Mouse (Mus musculus) urinary bladder, postnatal 0 days (tissue): ENCODE data around the gene Slc25a42. TPM values are rescaled to one million over a fixed set of nuclear protein-coding genes. Genes with fewer than 3 reads are reported as not detected.

ENCODE experiments used
- polyA plus RNA-seq: library from polyadenylated mRNA; unstranded; fragments of >200 nt; fragmentation: Nextera tagmentation; extraction: Ambion mirVana; gene quantifications from 2 replicates; pipeline ENCODE4 v1.2.1, GENCODE M21; 2015

The Slc25a42 gene
- 2.6 and 2.7 TPM in 2 replicates for polyA plus RNA-seq

DNA sequence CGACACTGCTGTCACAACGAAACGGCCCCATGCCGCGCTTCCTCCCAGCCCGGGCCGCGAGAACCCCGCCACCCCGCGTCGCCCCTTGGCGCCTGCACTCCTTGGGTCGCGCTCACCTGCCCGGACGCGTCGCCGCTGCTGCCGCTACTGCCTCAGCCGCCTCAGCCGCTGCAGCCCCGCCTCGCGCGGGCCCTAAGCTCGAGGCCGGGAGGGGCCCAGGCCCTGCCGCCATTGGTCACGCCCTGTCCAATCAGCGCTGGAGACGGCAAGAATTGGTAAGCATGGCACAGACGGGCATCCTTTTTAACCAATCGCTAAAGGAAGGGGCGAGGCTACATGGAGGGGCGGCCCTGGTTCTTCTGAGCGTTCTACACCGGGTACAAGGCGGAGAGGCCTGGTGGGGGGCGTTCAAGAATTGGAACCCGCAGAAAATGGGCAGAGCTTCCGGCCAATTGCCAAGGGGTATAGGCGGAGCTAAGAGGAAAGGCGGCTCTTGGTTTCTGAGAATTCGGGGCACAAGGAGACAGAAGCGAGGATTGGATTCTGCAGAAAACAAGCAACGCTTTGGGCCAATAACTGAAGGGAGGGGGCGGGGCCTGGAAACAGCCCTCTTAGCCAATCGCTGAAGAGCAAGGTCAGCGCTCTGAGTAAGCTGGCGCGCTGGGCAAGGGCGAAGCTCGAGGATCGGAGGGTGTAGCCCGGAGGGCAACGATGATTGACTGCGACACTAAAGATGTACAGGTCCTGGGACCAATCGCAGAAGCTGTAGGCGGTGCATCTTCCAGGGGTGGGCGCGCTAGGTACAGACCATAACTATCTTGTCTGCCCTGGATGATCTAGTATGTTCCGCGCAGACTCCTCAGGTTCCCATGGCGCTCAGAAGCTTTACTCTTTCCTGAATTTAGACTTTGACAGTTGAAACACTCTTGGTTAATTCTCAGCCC lies at the start of gene Slc25a42:
TSS of gene Slc25a42 (minus strand) at position 194 of the 944 bp plus-strand sequence.

DNA sequence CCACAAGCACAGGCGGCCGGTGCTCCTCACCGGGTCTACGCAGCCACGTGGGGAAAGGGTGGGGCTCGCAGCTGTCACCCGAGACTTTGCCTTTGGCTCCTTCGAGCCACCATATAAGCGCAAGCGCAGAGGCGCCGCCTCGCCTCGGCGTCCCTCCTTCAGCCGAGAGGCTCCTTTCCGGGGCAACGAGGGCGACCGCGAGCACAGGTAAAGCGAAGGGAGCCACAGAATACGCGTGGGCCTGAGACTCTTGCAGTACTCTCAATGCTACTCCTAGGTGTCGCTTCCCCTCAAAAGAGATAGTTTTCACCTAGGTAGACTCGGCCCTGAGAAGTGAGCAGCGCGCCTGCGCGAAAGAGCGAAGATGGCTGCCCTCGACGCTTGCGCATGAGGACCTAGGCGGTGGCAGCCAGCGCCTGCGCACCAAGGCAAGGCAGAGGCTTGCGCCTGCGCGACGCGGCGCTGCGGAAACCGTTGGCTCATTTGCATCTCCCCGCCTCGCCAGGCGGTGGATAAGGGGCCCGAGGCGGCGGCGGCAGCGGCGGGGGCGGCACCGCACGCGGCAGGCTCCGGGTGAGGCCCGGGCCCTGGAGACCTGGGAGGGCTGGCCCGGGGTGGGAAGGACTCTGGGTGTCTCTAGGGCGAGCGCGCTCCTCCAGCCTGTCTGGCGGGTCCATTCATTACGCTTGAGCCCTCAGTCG lies 22.1 kb upstream of the Slc25a42 start, which contains the start of the genes Sugp2 and Armc6:
TSS of gene Sugp2 (plus strand) at position 147 of the 701 bp plus-strand sequence.
TSS of gene Armc6 (minus strand) at position 387 of the 701 bp plus-strand sequence.

GRCm38 (mm10) chr8:70172043-70172681 lies 39.9 kb downstream of the Slc25a42 start, which contains the start of gene Tmem161a:
Tmem161a (plus strand) TSS chr8:70172356.

GRCm38 (mm10) chr8:70139026-70139857 lies 72.9 kb downstream of the Slc25a42 start, which contains the start of the genes Rfxank, Borcs8 and Mef2b:
Rfxank (minus strand) TSS chr8:70139154.
Borcs8 (plus strand) TSS chr8:70139499.
Mef2b (plus strand) TSS chr8:70139711.

Other genes starting within 250 kb of the Slc25a42 start
- 26.5 and 27.4 TPM in 2 replicates for gene Gatad2a, start 215.9 kb downstream of the Slc25a42 start, polyA plus RNA-seq
- 26.6 and 28.0 TPM in 2 replicates for gene Mau2, start 169.6 kb downstream of the Slc25a42 start, polyA plus RNA-seq
- 22.9 and 23.3 TPM in 2 replicates for gene Sugp1, start 169.5 kb downstream of the Slc25a42 start, polyA plus RNA-seq
- 0.14 TPM in 1 of 2 replicates, not detected in the other for gene Tm6sf2, start 139.4 kb downstream of the Slc25a42 start, polyA plus RNA-seq
- gene Hapln4, start 128.8 kb downstream of the Slc25a42 start, polyA plus RNA-seq: 0.04 TPM in 2 replicates
- gene Ncan, start 91.4 kb downstream of the Slc25a42 start, polyA plus RNA-seq: 0.10 and 0.16 TPM in 2 replicates
- gene Nr2c2ap, start 81.0 kb downstream of the Slc25a42 start, polyA plus RNA-seq: 29.3 and 31.3 TPM in 2 replicates
- gene Rfxank, start 73.2 kb downstream of the Slc25a42 start, polyA plus RNA-seq: 7.5 and 7.9 TPM in 2 replicates
- 30.9 and 33.6 TPM in 2 replicates for gene Borcs8, start 72.8 kb downstream of the Slc25a42 start, polyA plus RNA-seq
- 0.24 and 0.37 TPM in 2 replicates for gene Mef2b, start 72.6 kb downstream of the Slc25a42 start, polyA plus RNA-seq
- gene Tmem161a, start 39.9 kb downstream of the Slc25a42 start, polyA plus RNA-seq: 38.0 and 43.3 TPM in 2 replicates
- 11.8 and 12.9 TPM in 2 replicates for gene Sugp2, start 21.9 kb upstream of the Slc25a42 start, polyA plus RNA-seq
- 13.7 and 14.2 TPM in 2 replicates for gene Armc6, start 22.2 kb upstream of the Slc25a42 start, polyA plus RNA-seq
- gene Homer3, start 70.5 kb upstream of the Slc25a42 start, polyA plus RNA-seq: 17.3 and 19.4 TPM in 2 replicates
- gene Ddx49, start 90.2 kb upstream of the Slc25a42 start, polyA plus RNA-seq: 27.6 and 29.6 TPM in 2 replicates
- gene Cope, start 90.2 kb upstream of the Slc25a42 start, polyA plus RNA-seq: 272 and 328 TPM in 2 replicates
- 0.99 and 1.0 TPM in 2 replicates for gene Cers1, start 103.5 kb upstream of the Slc25a42 start, polyA plus RNA-seq
- 0.39 and 0.50 TPM in 2 replicates for gene Gdf1, start 117.5 kb upstream of the Slc25a42 start, polyA plus RNA-seq
- 8.0 and 8.6 TPM in 2 replicates for gene Upf1, start 141.0 kb upstream of the Slc25a42 start, polyA plus RNA-seq
- gene Comp, start 161.3 kb upstream of the Slc25a42 start, polyA plus RNA-seq: 0.15 and 0.18 TPM in 2 replicates
- gene Crtc1, start 227.3 kb upstream of the Slc25a42 start, polyA plus RNA-seq: 7.8 and 8.3 TPM in 2 replicates